Mouse (Mus musculus) forebrain, embryonic 13.5 days (tissue): ENCODE results near the gene Tbc1d22a. TPM values are rescaled to one million over a fixed set of nuclear protein-coding genes. Genes with fewer than 3 reads are reported as not detected.

Experiments used
- ATAC-seq: fragments of 200-750 bp; cut with Nextera tagmentation; 2 replicates; pipeline ENCODE4 v1.8.0; 2017
- H3K27ac ChIP-seq: fragments of 300-500 bp; sonication (generic); 2 replicates; pipeline ENCODE4 v1.5.1; 2015; ENCODE audit warnings: inconsistent platforms, mild to moderate bottlenecking, moderate library complexity
- H3K27me3 ChIP-seq: fragments of 300-500 bp; sonication (generic); 2 replicates; pipeline ENCODE4 v1.6.1; 2015; ENCODE audit warnings: mild to moderate bottlenecking, inconsistent platforms
- H3K36me3 ChIP-seq: fragments of 300-500 bp; sonication (generic); 2 replicates; pipeline ENCODE4 v1.6.1; 2015; ENCODE audit warnings: mild to moderate bottlenecking, inconsistent platforms; ENCODE audit not compliant: poor library complexity, severe bottlenecking
- H3K4me1 ChIP-seq: fragments of 300-500 bp; sonication (generic); 2 replicates; pipeline ENCODE4 v1.6.1; 2015; ENCODE audit warnings: inconsistent platforms
- H3K4me2 ChIP-seq: fragments of 300-500 bp; sonication (generic); 2 replicates; pipeline ENCODE4 v1.6.1; 2015; ENCODE audit warnings: inconsistent platforms, mild to moderate bottlenecking, moderate library complexity
- H3K4me3 ChIP-seq: fragments of 300-500 bp; sonication (generic); 2 replicates; pipeline ENCODE4 v1.5.1; 2015; ENCODE audit warnings: mild to moderate bottlenecking, inconsistent platforms
- H3K9ac ChIP-seq: fragments of 300-500 bp; sonication (generic); 2 replicates; pipeline ENCODE4 v1.6.1; 2015; ENCODE audit warnings: mild to moderate bottlenecking, inconsistent platforms
- H3K9me3 ChIP-seq: fragments of 300-500 bp; sonication (generic); replicated peaks from 2 replicates; pipeline ENCODE4 v1.6.1; 2016; ENCODE audit warnings: inconsistent platforms
- WGBS: fragments of 180-500 bp; shearing (Covaris S2); methylation state at CpG from one replicate; pipeline ENCODE4 v1.1.7; 2015; 5-methylcytosine and 5-hydroxymethylcytosine counted together
- polyA plus RNA-seq: library from polyadenylated mRNA; unstranded; fragments of >200 nt; fragmentation: Nextera tagmentation; extraction: Ambion mirVana; gene quantifications from 2 replicates; pipeline ENCODE4 v1.2.1, GENCODE M21; 2015

Gene Tbc1d22a
- 10.1 and 10.7 TPM in 2 replicates for polyA plus RNA-seq

DNA sequence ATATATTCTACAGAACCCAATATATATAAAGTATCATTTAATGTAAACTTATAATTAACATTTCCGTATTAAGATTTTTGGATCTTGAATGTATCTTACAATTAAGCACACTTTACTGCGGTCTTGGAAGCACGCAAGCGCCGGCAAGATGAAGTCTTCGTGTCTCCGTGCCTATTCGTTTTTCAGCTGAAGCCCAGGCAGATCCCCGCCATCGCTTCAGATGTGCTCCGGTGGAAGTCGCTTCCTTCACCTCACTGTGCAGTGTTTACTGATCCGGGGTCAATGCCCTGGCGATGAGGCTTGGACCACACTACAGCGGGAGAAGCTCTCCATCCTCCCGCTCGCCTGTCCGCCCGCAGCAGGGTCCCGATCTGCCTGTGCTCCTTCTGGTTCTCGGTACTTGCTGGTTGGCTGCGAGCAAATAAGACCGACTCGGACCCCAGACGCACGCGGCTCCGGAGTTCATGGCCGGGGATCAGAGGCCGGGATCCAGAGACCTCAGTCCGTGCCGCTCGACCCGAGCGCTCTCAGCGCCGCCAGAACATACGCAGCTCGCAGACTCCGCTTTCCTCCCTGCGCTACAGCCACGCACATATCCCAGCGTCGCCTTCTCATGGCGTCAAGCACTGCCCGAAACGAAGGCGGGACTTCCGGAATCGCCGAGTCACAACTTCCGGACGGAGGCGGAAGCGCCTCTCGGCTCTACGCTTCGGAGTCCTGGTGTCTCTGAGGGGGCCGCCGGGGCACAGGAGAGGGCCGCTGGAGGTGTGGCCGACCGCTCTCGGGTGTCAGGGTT lies at the start of gene Tbc1d22a:
Gene Tbc1d22a (plus strand): TSS at position 707 of the 796 bp plus-strand sequence.
- peak; percentile 95 for ATAC-seq

DNA sequence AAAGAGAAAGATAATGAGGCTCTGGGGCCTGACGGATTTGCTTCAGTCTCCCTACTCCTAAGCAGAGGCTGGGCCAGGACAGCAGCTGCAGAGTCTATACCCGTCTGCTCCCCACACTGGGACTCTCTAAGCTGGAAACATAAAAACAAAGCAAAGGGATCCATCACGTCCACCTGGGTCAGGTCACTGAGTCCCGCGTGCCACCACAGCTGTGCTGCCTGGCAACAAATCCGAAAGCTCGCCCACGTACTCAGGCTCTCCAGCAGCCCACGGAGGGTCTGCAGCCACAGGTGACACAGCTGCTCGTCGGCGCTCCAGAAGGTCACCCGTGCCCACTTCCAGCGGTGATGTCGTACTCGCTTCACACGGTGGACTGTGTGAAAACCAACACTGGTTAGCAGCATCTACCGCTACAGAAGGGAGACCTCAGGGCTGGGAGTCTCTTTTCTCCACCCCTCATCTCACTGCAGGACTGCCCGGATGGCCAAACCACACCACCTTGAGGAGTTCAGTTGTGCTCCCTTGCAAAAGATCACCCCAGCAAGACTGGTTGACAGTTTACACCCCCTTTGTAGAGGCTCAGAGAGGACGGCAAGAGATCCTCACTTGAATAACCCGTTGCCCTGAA lies 49.4 kb upstream of the Tbc1d22a start:
- Histone ChIP-seq H3K9ac (no peak overlapping the region), H3K27me3 (no peaks in the 10 kb centered on the region), H3K27ac (no peak overlapping the region), H3K36me3 (peaks cover 22% of the 10 kb centered on the region), H3K4me1 (peaks cover 24% of the 10 kb centered on the region), H3K4me3 (no peak overlapping the region), H3K9me3 (no peaks in the 10 kb centered on the region; the same call in 1 of the 2 replicates), H3K4me2 (no peak overlapping the region)
- ATAC-seq: no peak
- 75% methylated on average over 21 of the region's 21 CpGs for WGBS

More for the DNA sequence above, at the start of gene Tbc1d22a:
- H3K9me3 ChIP-seq: no peaks in the 10 kb centered on the region
- peak within 1 kb of the TSS; percentile 78 for H3K4me3 ChIP-seq
- H3K27ac ChIP-seq: peak within 1 kb of the TSS; percentile 82
- peak within 1 kb of the TSS; percentile 87 for H3K9ac ChIP-seq
- under 1% methylated on average over 64 of the region's 64 CpGs for WGBS
- H3K27me3 ChIP-seq: no peaks in the 10 kb centered on the region
- H3K36me3 ChIP-seq: no peaks in the 10 kb centered on the region
- H3K4me1 ChIP-seq: peaks cover 27% of the 10 kb centered on the region
- peak within 1 kb of the TSS; percentile 99 for H3K4me2 ChIP-seq

DNA sequence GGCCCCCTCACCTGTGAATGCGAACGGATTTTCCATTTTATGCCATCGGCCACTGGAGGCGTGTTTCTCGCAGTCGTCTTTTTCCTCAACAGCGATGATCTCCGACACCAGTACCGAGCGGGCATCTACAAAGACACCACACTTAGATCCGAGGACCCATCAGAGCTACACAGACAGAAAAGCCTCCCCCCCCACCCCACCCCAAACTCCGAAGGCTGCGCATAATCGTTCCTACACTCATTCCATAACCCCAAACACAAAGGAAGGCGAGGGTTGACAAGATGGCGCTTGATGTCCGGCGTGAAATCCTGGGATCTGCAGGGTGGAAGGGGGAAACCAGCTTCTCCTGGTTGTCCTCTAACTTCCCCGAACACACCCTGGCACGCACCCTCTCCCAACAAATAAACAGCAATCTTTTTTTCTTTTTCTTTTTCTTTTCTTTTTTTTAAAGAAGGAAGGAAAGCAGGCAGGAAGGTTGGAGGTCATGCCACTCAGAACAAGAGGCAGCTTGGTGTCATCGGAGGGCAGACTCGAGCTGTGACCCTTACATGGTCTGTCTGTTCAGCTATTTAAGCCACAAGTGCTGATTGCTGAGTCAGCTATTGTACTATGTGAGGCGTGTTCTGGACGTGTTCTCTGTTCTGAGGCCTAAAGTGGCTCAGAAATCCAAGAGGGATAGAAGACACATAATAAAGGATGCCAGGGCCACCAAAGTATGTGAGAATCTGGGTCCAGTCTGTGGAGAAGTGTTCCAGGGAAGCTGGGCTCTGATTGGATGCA lies 48.3 kb upstream of the Tbc1d22a start:
- no peak overlapping the region for H3K9ac ChIP-seq
- peaks cover 24% of the 10 kb centered on the region for H3K4me1 ChIP-seq
- ATAC-seq: no peak
- no peak overlapping the region for H3K4me3 ChIP-seq
- H3K9me3 ChIP-seq: no peaks in the 10 kb centered on the region; the same call in 1 of the 2 replicates
- peaks cover 22% of the 10 kb centered on the region for H3K36me3 ChIP-seq
- no peaks in the 10 kb centered on the region for H3K27me3 ChIP-seq
- H3K4me2 ChIP-seq: no peak overlapping the region
- 91% methylated on average over 24 of the region's 24 CpGs for WGBS
- H3K27ac ChIP-seq: no peak overlapping the region

DNA sequence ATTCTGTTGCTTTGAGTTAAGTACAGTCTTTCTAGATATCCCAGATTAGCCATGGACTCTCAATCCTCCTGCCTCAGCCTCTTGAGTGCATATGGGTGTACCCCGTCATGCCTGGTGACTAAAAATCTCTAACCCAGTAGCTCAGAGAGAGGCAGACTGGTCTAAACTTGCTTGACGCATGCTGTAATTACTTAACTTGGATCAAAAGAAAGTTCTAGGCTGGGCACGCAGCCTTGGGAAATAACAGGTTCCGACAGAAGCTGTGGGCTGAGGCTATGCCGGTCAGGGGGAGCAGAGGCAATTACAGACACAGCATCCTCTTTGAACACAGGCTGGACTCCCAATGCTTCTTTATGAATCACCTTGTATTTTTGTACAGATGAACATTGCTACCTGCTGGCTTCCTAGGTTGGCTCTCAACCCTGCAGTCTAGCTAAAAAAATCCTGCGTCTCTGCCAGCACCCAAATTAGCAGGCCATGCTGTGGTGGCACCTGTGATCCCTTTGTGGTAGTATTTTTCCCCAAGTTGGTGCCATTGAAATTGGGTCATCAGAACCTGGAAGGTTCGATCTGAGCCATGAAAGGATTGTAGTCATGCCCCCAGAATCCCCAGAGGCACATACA lies 47.1 kb upstream of the Tbc1d22a start:
- ATAC-seq: no peak
- Histone ChIP-seq H3K9ac (no peak overlapping the region), H3K36me3 (peaks cover 12% of the 10 kb centered on the region), H3K27ac (no peak overlapping the region), H3K27me3 (no peaks in the 10 kb centered on the region), H3K4me1 (peaks cover 27% of the 10 kb centered on the region), H3K4me2 (no peak overlapping the region), H3K4me3 (no peak overlapping the region), H3K9me3 (no peaks in the 10 kb centered on the region)
- 93% methylated on average over 7 of the region's 7 CpGs for WGBS

- H3K9ac ChIP-seq: no peak overlapping the region
- peaks cover 31% of the 10 kb centered on the region for H3K4me1 ChIP-seq
- no peak overlapping the region for H3K27ac ChIP-seq
- no peaks in the 10 kb centered on the region for H3K9me3 ChIP-seq
- no peak overlapping the region for H3K4me2 ChIP-seq
- H3K4me3 ChIP-seq: no peak overlapping the region
- no peaks in the 10 kb centered on the region for H3K27me3 ChIP-seq
- no peak for ATAC-seq
- peaks cover 12% of the 10 kb centered on the region for H3K36me3 ChIP-seq
- 82% methylated on average over 10 of the region's 10 CpGs for WGBS
These were observed 46.3 kb upstream of the Tbc1d22a start for GRCm38 (mm10) chr15:86167787-86168504.

GRCm38 (mm10) chr15:86168505-86168867 lies 45.8 kb upstream of the Tbc1d22a start:
- Histone ChIP-seq H3K4me2 (no peak overlapping the region), H3K36me3 (peaks cover 12% of the 10 kb centered on the region), H3K27me3 (no peaks in the 10 kb centered on the region), H3K4me1 (peaks cover 37% of the 10 kb centered on the region), H3K27ac (no peak overlapping the region), H3K9me3 (no peaks in the 10 kb centered on the region), H3K9ac (no peak overlapping the region), H3K4me3 (no peak overlapping the region)
- 33% methylated on average over 7 of the region's 7 CpGs for WGBS
- peak; percentile 24; the same call in 1 of the 2 replicates for ATAC-seq

GRCm38 (mm10) chr15:86168941-86169816 lies 45.1 kb upstream of the Tbc1d22a start:
- Histone ChIP-seq H3K27me3 (no peaks in the 10 kb centered on the region), H3K9ac (no peak overlapping the region), H3K36me3 (peaks cover 8% of the 10 kb centered on the region), H3K4me1 (peaks cover 41% of the 10 kb centered on the region), H3K4me2 (no peak overlapping the region), H3K9me3 (no peaks in the 10 kb centered on the region), H3K4me3 (no peak overlapping the region), H3K27ac (no peak overlapping the region)
- ATAC-seq: no peak
- WGBS: 81% methylated on average over 12 of the region's 12 CpGs

- Histone ChIP-seq H3K27me3 (no peaks in the 10 kb centered on the region), H3K4me1 (peaks cover 37% of the 10 kb centered on the region), H3K27ac (no peak overlapping the region), H3K4me3 (no peak overlapping the region), H3K9ac (no peak overlapping the region), H3K36me3 (peaks cover 4% of the 10 kb centered on the region), H3K4me2 (no peak overlapping the region), H3K9me3 (no peaks in the 10 kb centered on the region)
- ATAC-seq: no peak
- WGBS: 90% methylated on average over 4 of the region's 4 CpGs
These were observed 44.5 kb upstream of the Tbc1d22a start for GRCm38 (mm10) chr15:86169817-86170110.

DNA sequence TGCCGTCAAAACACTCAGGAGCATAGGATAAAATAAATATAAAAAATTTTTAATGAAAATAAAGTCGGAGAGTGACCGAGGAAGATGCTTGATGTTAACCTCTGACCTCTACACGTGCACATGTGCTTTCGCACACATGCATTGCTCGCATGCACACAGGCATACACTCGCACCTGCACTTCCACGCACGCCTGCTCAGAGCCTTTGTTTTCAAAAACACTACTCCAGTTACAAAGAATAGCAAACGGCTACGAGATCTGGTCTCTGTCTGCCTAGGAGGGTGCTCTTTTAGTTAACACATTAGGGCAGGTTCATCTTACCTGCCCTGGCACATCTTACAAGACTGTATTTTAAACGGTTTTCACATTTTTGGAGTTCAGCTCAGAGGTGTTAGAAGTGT lies 42.9 kb upstream of the Tbc1d22a start:
- Histone ChIP-seq H3K27me3 (no peaks in the 10 kb centered on the region), H3K4me1 (peaks cover 33% of the 10 kb centered on the region), H3K4me3 (no peak overlapping the region), H3K4me2 (no peak overlapping the region), H3K9ac (no peak overlapping the region), H3K27ac (no peak overlapping the region), H3K9me3 (no peaks in the 10 kb centered on the region), H3K36me3 (no peaks in the 10 kb centered on the region)
- ATAC-seq: no peak
- WGBS: 80% methylated on average over 12 of the region's 12 CpGs

- Histone ChIP-seq H3K4me1 (peaks cover 33% of the 10 kb centered on the region), H3K4me3 (no peak overlapping the region), H3K27me3 (no peaks in the 10 kb centered on the region), H3K9me3 (no peaks in the 10 kb centered on the region), H3K9ac (no peak overlapping the region), H3K4me2 (no peak overlapping the region), H3K36me3 (no peaks in the 10 kb centered on the region), H3K27ac (no peak overlapping the region)
- no peak for ATAC-seq
- 71% methylated on average over 3 of the region's 3 CpGs for WGBS
These were observed 42.1 kb upstream of the Tbc1d22a start for GRCm38 (mm10) chr15:86172124-86172523.

DNA sequence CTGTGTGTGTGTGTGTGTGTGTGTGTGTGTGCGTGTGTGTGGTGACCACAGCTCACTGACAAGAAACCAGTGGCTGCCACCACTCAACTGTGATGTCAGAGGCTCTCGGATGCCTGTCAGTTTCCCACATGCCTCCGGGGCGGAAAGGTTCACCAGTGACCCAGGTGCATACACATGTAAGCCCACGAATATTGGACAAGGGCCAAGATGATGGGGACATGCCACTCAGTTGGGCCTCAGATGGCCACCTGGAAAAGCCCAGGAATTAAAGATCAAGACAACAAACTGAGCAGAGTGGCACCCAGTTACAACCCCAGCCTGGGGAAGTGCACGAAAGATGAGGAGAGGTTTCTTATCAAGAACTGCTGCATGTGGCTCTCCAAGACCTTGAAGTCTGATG lies 41.7 kb upstream of the Tbc1d22a start:
- H3K4me2 ChIP-seq: no peak overlapping the region
- H3K4me1 ChIP-seq: peaks cover 33% of the 10 kb centered on the region
- WGBS: 87% methylated on average over 6 of the region's 6 CpGs
- H3K27me3 ChIP-seq: no peaks in the 10 kb centered on the region
- H3K4me3 ChIP-seq: no peak overlapping the region
- H3K36me3 ChIP-seq: no peaks in the 10 kb centered on the region
- ATAC-seq: no peak
- no peaks in the 10 kb centered on the region for H3K9me3 ChIP-seq
- H3K9ac ChIP-seq: no peak overlapping the region
- no peak overlapping the region for H3K27ac ChIP-seq
